Mouse (Mus musculus) hindbrain, embryonic 16.5 days (tissue): ENCODE data around the gene Pcsk6. TPM values are rescaled to one million over a fixed set of nuclear protein-coding genes. Genes with fewer than 3 reads are reported as not detected.

Source experiments
- ATAC-seq: fragments of 200-750 bp; cut with Nextera tagmentation; 2 replicates; pipeline ENCODE4 v1.8.0; 2017; ENCODE audit warnings: moderate TSS enrichment, moderate library complexity
- H3K27ac ChIP-seq: fragments of 300-500 bp; sonication (generic); 2 replicates; pipeline ENCODE4 v1.5.1; 2014; ENCODE audit warnings: low read depth, mild to moderate bottlenecking, control low read depth, low read length, moderate library complexity
- H3K27me3 ChIP-seq: fragments of 300-500 bp; sonication (generic); replicated peaks from 2 replicates; pipeline ENCODE4 v1.6.1; 2014; ENCODE audit warnings: low read length; ENCODE audit not compliant: control insufficient read depth, insufficient read depth
- H3K36me3 ChIP-seq: fragments of 300-500 bp; sonication (generic); 2 replicates; pipeline ENCODE4 v1.6.1; 2014; ENCODE audit warnings: mild to moderate bottlenecking, low read length, moderate library complexity, mixed read lengths; ENCODE audit not compliant: control insufficient read depth, insufficient read depth
- H3K4me1 ChIP-seq: fragments of 300-500 bp; sonication (generic); 2 replicates; pipeline ENCODE4 v1.6.1; 2014; ENCODE audit warnings: low read depth, low read length; ENCODE audit not compliant: control insufficient read depth, insufficient read depth
- H3K4me2 ChIP-seq: fragments of 300-500 bp; sonication (generic); 2 replicates; pipeline ENCODE4 v1.6.1; 2014; ENCODE audit warnings: mild to moderate bottlenecking, low read length, control low read depth, moderate library complexity
- H3K4me3 ChIP-seq: fragments of 300-500 bp; sonication (generic); 2 replicates; pipeline ENCODE4 v1.5.1; 2014; ENCODE audit warnings: mild to moderate bottlenecking, low read length, control low read depth, moderate library complexity
- H3K9ac ChIP-seq: fragments of 300-500 bp; sonication (generic); 2 replicates; pipeline ENCODE4 v1.6.1; 2014; ENCODE audit warnings: low read depth, mild to moderate bottlenecking, control low read depth, low read length, moderate library complexity
- H3K9me3 ChIP-seq: fragments of 300-500 bp; sonication (generic); 2 replicates; pipeline ENCODE4 v1.6.1; 2014; ENCODE audit warnings: mild to moderate bottlenecking, low read length, moderate library complexity; ENCODE audit not compliant: control insufficient read depth
- WGBS: fragments of 180-500 bp; shearing (Covaris S2); extraction: QIAGEN DNeasy Blood & Tissue Kit; methylation state at CpG from one replicate; pipeline ENCODE4 v1.1.7; 2014; 5-methylcytosine and 5-hydroxymethylcytosine counted together
- polyA plus RNA-seq: library from polyadenylated mRNA; unstranded; fragments of >200 nt; fragmentation: Nextera tagmentation; extraction: Ambion mirVana; gene quantifications from 2 replicates; pipeline ENCODE4 v1.2.1, GENCODE M21; 2015

Gene Pcsk6
- polyA plus RNA-seq, 1 experiment from 2014 or later, result 1.4 TPM

GRCm38 (mm10) chr7:66076411-66076810 lies 214.9 kb downstream of the Pcsk6 start:
- 63% methylated on average over 2 of the region's 2 CpGs for WGBS
- Histone ChIP-seq H3K27ac (no peak overlapping the region), H3K9ac (no peak overlapping the region), H3K36me3 (peaks cover 32% of the 10 kb centered on the region), H3K9me3 (no peaks in the 10 kb centered on the region), H3K4me1 (peaks cover 11% of the 10 kb centered on the region), H3K4me3 (no peak overlapping the region), H3K4me2 (no peak overlapping the region), H3K27me3 (no peaks in the 10 kb centered on the region)
- ATAC-seq, result no peak

- Histone ChIP-seq H3K9me3 (no peaks in the 10 kb centered on the region), H3K36me3 (peaks cover 18% of the 10 kb centered on the region), H3K27ac (peak within 1 kb of the TSS; percentile 61), H3K4me2 (peak within 1 kb of the TSS; percentile 70), H3K27me3 (no peaks in the 10 kb centered on the region), H3K9ac (peak within 1 kb of the TSS; percentile 58), H3K4me3 (peak within 1 kb of the TSS; percentile 52), H3K4me1 (peaks cover 11% of the 10 kb centered on the region)
- under 1% methylated on average over 61 of the region's 65 CpGs for WGBS
- ATAC-seq, result peak; percentile 100
Observed at GRCm38 (mm10) chr7:66079364-66080230, 218.1 kb downstream of the Pcsk6 start, which contains the start of gene Selenos. Gene Selenos (plus strand): TSS chr7:66079649.

- Histone ChIP-seq H3K9ac (peak overlapping the region; percentile 58), H3K4me2 (peak overlapping the region; percentile 70), H3K4me3 (peak overlapping the region; percentile 52), H3K27ac (no peak overlapping the region), H3K36me3 (peaks cover 12% of the 10 kb centered on the region), H3K4me1 (peaks cover 11% of the 10 kb centered on the region), H3K9me3 (no peaks in the 10 kb centered on the region), H3K27me3 (no peaks in the 10 kb centered on the region)
- ATAC-seq, result no peak
- WGBS, result 29% methylated on average over 5 of the region's 5 CpGs
Observed at GRCm38 (mm10) chr7:66080231-66080613, 218.7 kb downstream of the Pcsk6 start.

GRCm38 (mm10) chr7:66083757-66084156 lies 222.2 kb downstream of the Pcsk6 start:
- H3K9ac ChIP-seq, result no peak overlapping the region
- WGBS, result 93% methylated on average over 6 of the region's 6 CpGs

GRCm38 (mm10) chr7:66084546-66084945 lies 223.0 kb downstream of the Pcsk6 start:
- Histone ChIP-seq H3K27ac (no peak overlapping the region), H3K36me3 (peaks cover 33% of the 10 kb centered on the region), H3K4me3 (no peak overlapping the region), H3K9me3 (no peaks in the 10 kb centered on the region), H3K4me2 (no peak overlapping the region), H3K9ac (no peak overlapping the region), H3K4me1 (peaks cover 7% of the 10 kb centered on the region), H3K27me3 (no peaks in the 10 kb centered on the region)
- no peak for ATAC-seq
- 82% methylated on average over 7 of the region's 7 CpGs for WGBS

More at GRCm38 (mm10) chr7:66083757-66084156, 222.2 kb downstream of the Pcsk6 start:
- Histone ChIP-seq H3K4me2 (no peak overlapping the region), H3K4me1 (peaks cover 9% of the 10 kb centered on the region), H3K4me3 (no peak overlapping the region), H3K27ac (no peak overlapping the region), H3K9me3 (no peaks in the 10 kb centered on the region), H3K27me3 (no peaks in the 10 kb centered on the region), H3K36me3 (peaks cover 27% of the 10 kb centered on the region)
- ATAC-seq, result no peak

GRCm38 (mm10) chr7:66087652-66088051 lies 226.1 kb downstream of the Pcsk6 start:
- no peak for ATAC-seq

GRCm38 (mm10) chr7:66088077-66088476 lies 226.5 kb downstream of the Pcsk6 start:
- no peaks in the 10 kb centered on the region for H3K27me3 ChIP-seq
- peaks cover 42% of the 10 kb centered on the region for H3K36me3 ChIP-seq
- no peak for ATAC-seq
- H3K4me2 ChIP-seq, result no peak overlapping the region
- no peaks in the 10 kb centered on the region for H3K9me3 ChIP-seq
- H3K4me1 ChIP-seq, result no peaks in the 10 kb centered on the region
- H3K4me3 ChIP-seq, result no peak overlapping the region
- H3K9ac ChIP-seq, result no peak overlapping the region
- WGBS, result 86% methylated on average over 2 of the region's 2 CpGs
- H3K27ac ChIP-seq, result no peak overlapping the region

More at GRCm38 (mm10) chr7:66087652-66088051, 226.1 kb downstream of the Pcsk6 start:
- Histone ChIP-seq H3K9me3 (no peaks in the 10 kb centered on the region), H3K4me2 (no peak overlapping the region), H3K36me3 (peaks cover 42% of the 10 kb centered on the region), H3K9ac (no peak overlapping the region), H3K4me1 (no peaks in the 10 kb centered on the region), H3K27ac (no peak overlapping the region), H3K27me3 (no peaks in the 10 kb centered on the region), H3K4me3 (no peak overlapping the region)
- WGBS, result 87% methylated on average over 4 of the region's 4 CpGs

GRCm38 (mm10) chr7:66090676-66091190 lies 229.2 kb downstream of the Pcsk6 start:
- no peak overlapping the region for H3K4me2 ChIP-seq
- H3K27me3 ChIP-seq, result no peaks in the 10 kb centered on the region
- H3K36me3 ChIP-seq, result peaks cover 39% of the 10 kb centered on the region
- H3K9me3 ChIP-seq, result no peaks in the 10 kb centered on the region
- no peak overlapping the region for H3K9ac ChIP-seq
- ATAC-seq, result no peak
- H3K27ac ChIP-seq, result no peak overlapping the region
- H3K4me3 ChIP-seq, result no peak overlapping the region
- WGBS, result 82% methylated on average over 11 of the region's 11 CpGs
- no peaks in the 10 kb centered on the region for H3K4me1 ChIP-seq

GRCm38 (mm10) chr7:66091553-66091952 lies 230.0 kb downstream of the Pcsk6 start:
- no peak overlapping the region for H3K4me3 ChIP-seq
- no peaks in the 10 kb centered on the region for H3K4me1 ChIP-seq
- no peak overlapping the region for H3K27ac ChIP-seq
- 92% methylated on average over 7 of the region's 7 CpGs for WGBS
- H3K9ac ChIP-seq, result no peak overlapping the region
- H3K9me3 ChIP-seq, result no peaks in the 10 kb centered on the region
- H3K36me3 ChIP-seq, result peaks cover 36% of the 10 kb centered on the region
- H3K27me3 ChIP-seq, result no peaks in the 10 kb centered on the region
- H3K4me2 ChIP-seq, result no peak overlapping the region
- ATAC-seq, result no peak
